Mouse (Mus musculus) duodenum, adult 2 months (tissue): Measurements from ENCODE around the gene Wdtc1. TPM values are rescaled to one million over a fixed set of nuclear protein-coding genes. Genes with fewer than 3 reads are reported as not detected.

ENCODE experiments used
- polyA plus RNA-seq: library from polyadenylated mRNA; depleted of rRNA; stranded (reverse); fragments of >200 nt; gene quantifications from 2 replicates; pipeline ENCODE4 v1.2.3, GENCODE M21; 2012; ENCODE audit warnings: low replicate concordance; rRNA removed

The Wdtc1 gene
- 80.5 and 151 TPM in 2 replicates for polyA plus RNA-seq

GRCm38 (mm10) chr4:133353367-133354365 is at the start of gene Wdtc1:
Gene Wdtc1, minus strand, starts transcription at chr4:133353481.

GRCm38 (mm10) chr4:133369553-133370297 is 16.4 kb upstream of the Wdtc1 start, which contains the start of gene Slc9a1:
Gene Slc9a1, plus strand, starts transcription at chr4:133369706.

GRCm38 (mm10) chr4:133277104-133278026 is 75.9 kb downstream of the Wdtc1 start, which contains the start of gene Tmem222:
Gene Tmem222, minus strand, starts transcription at chr4:133277792.

GRCm38 (mm10) chr4:133262882-133263281 is 90.4 kb downstream of the Wdtc1 start, which contains the start of gene Sytl1:
Gene Sytl1, minus strand, starts transcription at chr4:133263113.

Other genes starting within 250 kb of the Wdtc1 start
- 38.1 and 50.0 TPM in 2 replicates for gene Wasf2, start 223.0 kb downstream of the Wdtc1 start, polyA plus RNA-seq
- gene Cd164l2, start 141.3 kb downstream of the Wdtc1 start, polyA plus RNA-seq: 0.62 and 2.0 TPM in 2 replicates
- 0.06 and 0.16 TPM in 2 replicates for gene Gpr3, start 140.9 kb downstream of the Wdtc1 start, polyA plus RNA-seq
- gene Map3k6, start 112.7 kb downstream of the Wdtc1 start, polyA plus RNA-seq: 4.2 and 12.0 TPM in 2 replicates
- gene Sytl1, start 90.4 kb downstream of the Wdtc1 start, polyA plus RNA-seq: 8.8 and 16.1 TPM in 2 replicates
- 45.8 and 48.9 TPM in 2 replicates for gene Tmem222, start 75.7 kb downstream of the Wdtc1 start, polyA plus RNA-seq
- gene Slc9a1, start 16.2 kb upstream of the Wdtc1 start, polyA plus RNA-seq: 45.1 and 60.2 TPM in 2 replicates
- 2.8 and 3.9 TPM in 2 replicates for gene Tent5b, start 126.7 kb upstream of the Wdtc1 start, polyA plus RNA-seq
- 8.0 and 11.4 TPM in 2 replicates for gene Trnp1, start 145.1 kb upstream of the Wdtc1 start, polyA plus RNA-seq
- 77.2 and 86.8 TPM in 2 replicates for gene Kdf1, start 165.5 kb upstream of the Wdtc1 start, polyA plus RNA-seq
- 13.8 and 19.1 TPM in 2 replicates for gene Nudc, start 192.5 kb upstream of the Wdtc1 start, polyA plus RNA-seq
- gene Nr0b2, start 199.9 kb upstream of the Wdtc1 start, polyA plus RNA-seq: 23.8 and 32.6 TPM in 2 replicates
- 7.1 and 14.1 TPM in 2 replicates for gene Gpatch3, start 221.3 kb upstream of the Wdtc1 start, polyA plus RNA-seq
- 60.6 and 72.3 TPM in 2 replicates for gene Gpn2, start 230.9 kb upstream of the Wdtc1 start, polyA plus RNA-seq
- 155 and 294 TPM in 2 replicates for gene Sfn, start 248.7 kb upstream of the Wdtc1 start, polyA plus RNA-seq